Mouse (Mus musculus): ENCODE data around the gene Copb1. TPM values are rescaled to one million over a fixed set of nuclear protein-coding genes. Genes with fewer than 3 reads are reported as not detected.

The Copb1 gene
- polyA plus RNA-seq, 1 experiment from 2014 or later, result 49.5 TPM

DNA sequence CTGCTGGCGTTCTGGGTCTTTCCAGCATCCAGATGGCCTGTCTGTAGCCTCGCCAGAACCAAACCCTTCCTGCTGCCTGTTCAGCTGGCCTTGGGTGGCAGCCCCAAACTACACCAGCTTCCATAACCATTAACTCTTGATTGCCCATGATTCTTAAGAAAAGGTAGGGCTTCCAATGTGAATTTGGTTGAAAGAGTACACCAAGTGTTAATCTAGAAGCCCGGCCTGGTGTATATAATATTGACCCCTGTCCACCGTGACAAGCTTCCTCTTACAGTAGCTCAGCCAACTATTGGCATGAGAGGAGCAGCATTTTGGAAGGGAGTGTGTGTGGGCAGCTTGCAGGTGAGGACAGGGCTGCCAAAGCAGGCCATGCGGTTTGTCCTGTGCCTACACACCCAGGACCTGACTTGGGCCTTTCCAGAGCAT lies 35.6 kb upstream of the Copb1 start:
- Histone ChIP-seq H3K27me3 (ENCODE audit: control insufficient read depth, insufficient read depth, low read depth, low read length) (no peaks in the 10 kb centered on the region), H3K9me3 (replicated peaks; ENCODE audit: control insufficient read depth, low read length) (no peaks in the 10 kb centered on the region), H3K4me2 (ENCODE audit: low read depth, low read length) (no peak overlapping the region), H3K36me3 (ENCODE audit: control insufficient read depth, insufficient read depth) (no peaks in the 10 kb centered on the region), H3K27ac (ENCODE audit: low read length) (no peak overlapping the region), H3K4me1 (ENCODE audit: control insufficient read depth, low read depth, low read length) (peaks cover 7% of the 10 kb centered on the region), H3K9ac (ENCODE audit: low read depth, low read length) (no peak overlapping the region), H3K4me3 (ENCODE audit: low read depth, low read length) (no peak overlapping the region)
- 57% methylated on average over 5 of the region's 5 CpGs for WGBS (ENCODE audit: insufficient replicate concordance)
- ATAC-seq (ENCODE audit: low read depth), result no peak

GRCm38 (mm10) chr7:114284296-114284910 lies 29.9 kb upstream of the Copb1 start:
- Histone ChIP-seq H3K27me3 (ENCODE audit: control insufficient read depth, insufficient read depth, low read depth, low read length) (no peaks in the 10 kb centered on the region), H3K27ac (ENCODE audit: low read length) (no peak overlapping the region), H3K9ac (ENCODE audit: low read depth, low read length) (no peak overlapping the region), H3K4me2 (ENCODE audit: low read depth, low read length) (no peak overlapping the region), H3K4me1 (ENCODE audit: control insufficient read depth, low read depth, low read length) (no peaks in the 10 kb centered on the region), H3K9me3 (replicated peaks; ENCODE audit: control insufficient read depth, low read length) (no peaks in the 10 kb centered on the region), H3K36me3 (ENCODE audit: control insufficient read depth, insufficient read depth) (no peaks in the 10 kb centered on the region), H3K4me3 (ENCODE audit: low read depth, low read length) (no peak overlapping the region)
- no peak for ATAC-seq (ENCODE audit: low read depth)
- 85% methylated on average over 14 of the region's 14 CpGs for WGBS (ENCODE audit: insufficient replicate concordance)

GRCm38 (mm10) chr7:114283006-114283405 lies 28.5 kb upstream of the Copb1 start:
- no peaks in the 10 kb centered on the region for H3K9me3 ChIP-seq (replicated peaks; ENCODE audit: control insufficient read depth, low read length)
- H3K27ac ChIP-seq (ENCODE audit: low read length), result no peak overlapping the region
- H3K4me3 ChIP-seq (ENCODE audit: low read depth, low read length), result no peak overlapping the region
- WGBS (ENCODE audit: insufficient replicate concordance), result 69% methylated on average over 9 of the region's 9 CpGs
- H3K9ac ChIP-seq (ENCODE audit: low read depth, low read length), result no peak overlapping the region
- no peak overlapping the region for H3K4me2 ChIP-seq (ENCODE audit: low read depth, low read length)
- ATAC-seq (ENCODE audit: low read depth), result no peak
- no peaks in the 10 kb centered on the region for H3K4me1 ChIP-seq (ENCODE audit: control insufficient read depth, low read depth, low read length)
- H3K27me3 ChIP-seq (ENCODE audit: control insufficient read depth, insufficient read depth, low read depth, low read length), result no peaks in the 10 kb centered on the region
- H3K36me3 ChIP-seq (ENCODE audit: control insufficient read depth, insufficient read depth), result no peaks in the 10 kb centered on the region

GRCm38 (mm10) chr7:114281671-114282070 lies 27.2 kb upstream of the Copb1 start:
- Histone ChIP-seq H3K4me2 (ENCODE audit: low read depth, low read length) (no peak overlapping the region), H3K36me3 (ENCODE audit: control insufficient read depth, insufficient read depth) (no peaks in the 10 kb centered on the region), H3K4me3 (ENCODE audit: low read depth, low read length) (no peak overlapping the region), H3K4me1 (ENCODE audit: control insufficient read depth, low read depth, low read length) (peaks cover 3% of the 10 kb centered on the region), H3K27ac (ENCODE audit: low read length) (no peak overlapping the region), H3K9ac (ENCODE audit: low read depth, low read length) (no peak overlapping the region), H3K9me3 (replicated peaks; ENCODE audit: control insufficient read depth, low read length) (no peaks in the 10 kb centered on the region), H3K27me3 (ENCODE audit: control insufficient read depth, insufficient read depth, low read depth, low read length) (no peaks in the 10 kb centered on the region)
- ATAC-seq (ENCODE audit: low read depth), result peak; percentile 58; the same call in 1 of the 2 replicates
- 50% methylated on average over 3 of the region's 3 CpGs for WGBS (ENCODE audit: insufficient replicate concordance)

DNA sequence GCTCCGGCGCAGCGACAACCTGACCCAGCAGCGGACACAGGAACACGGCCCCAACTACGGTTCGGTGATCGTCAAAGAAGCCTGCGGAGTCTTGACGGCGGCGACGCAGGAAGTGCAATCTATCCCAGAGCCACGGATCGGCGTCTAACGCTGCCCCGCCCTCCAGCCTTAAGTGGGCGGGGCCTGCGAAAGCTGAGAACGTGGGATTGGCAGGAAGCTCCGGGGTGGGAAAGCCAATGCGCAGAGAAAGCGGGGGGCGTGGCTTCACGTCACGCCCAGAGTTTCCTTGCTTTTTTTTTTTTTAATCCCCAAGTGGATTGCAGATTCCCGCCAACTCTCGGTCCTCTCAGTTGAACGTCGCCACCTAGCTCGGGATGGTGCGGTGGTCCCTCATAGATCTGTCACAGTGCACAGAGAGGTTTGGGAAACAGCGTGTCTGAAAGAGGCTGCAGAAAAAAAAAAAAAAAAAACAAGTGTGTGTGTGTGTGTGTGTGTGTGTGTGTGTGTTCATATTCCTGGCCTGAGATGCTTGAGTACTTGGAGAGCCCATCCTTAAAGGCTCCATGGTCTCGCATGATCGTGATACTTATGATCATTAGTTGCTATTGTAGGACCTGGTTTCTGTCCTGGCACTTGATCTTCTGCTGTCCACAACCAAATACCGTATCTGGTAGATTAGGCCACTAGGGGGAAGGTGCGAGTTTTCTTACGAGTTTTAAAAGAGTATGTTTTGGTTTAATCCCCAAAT lies 21.7 kb upstream of the Copb1 start, which contains the start of gene Psma1:
Gene Psma1, minus strand, starts transcription at position 114 of the 748 bp plus-strand sequence.
- H3K27me3 ChIP-seq (ENCODE audit: control insufficient read depth, insufficient read depth, low read depth, low read length), result no peaks in the 10 kb centered on the region
- H3K36me3 ChIP-seq (ENCODE audit: control insufficient read depth, insufficient read depth), result peaks cover 18% of the 10 kb centered on the region
- H3K4me1 ChIP-seq (ENCODE audit: control insufficient read depth, low read depth, low read length), result peaks cover 13% of the 10 kb centered on the region
- H3K27ac ChIP-seq (ENCODE audit: low read length), result peak within 1 kb of the TSS; percentile 78
- 0% methylated on average over 39 of the region's 39 CpGs for WGBS (ENCODE audit: insufficient replicate concordance)
- H3K9me3 ChIP-seq (replicated peaks; ENCODE audit: control insufficient read depth, low read length), result no peaks in the 10 kb centered on the region
- H3K4me3 ChIP-seq (ENCODE audit: low read depth, low read length), result peak within 1 kb of the TSS; percentile 98
- H3K4me2 ChIP-seq (ENCODE audit: low read depth, low read length), result peak within 1 kb of the TSS; percentile 82
- peak within 1 kb of the TSS; percentile 92 for H3K9ac ChIP-seq (ENCODE audit: low read depth, low read length)
- ATAC-seq (ENCODE audit: low read depth), result peak; percentile 92

DNA sequence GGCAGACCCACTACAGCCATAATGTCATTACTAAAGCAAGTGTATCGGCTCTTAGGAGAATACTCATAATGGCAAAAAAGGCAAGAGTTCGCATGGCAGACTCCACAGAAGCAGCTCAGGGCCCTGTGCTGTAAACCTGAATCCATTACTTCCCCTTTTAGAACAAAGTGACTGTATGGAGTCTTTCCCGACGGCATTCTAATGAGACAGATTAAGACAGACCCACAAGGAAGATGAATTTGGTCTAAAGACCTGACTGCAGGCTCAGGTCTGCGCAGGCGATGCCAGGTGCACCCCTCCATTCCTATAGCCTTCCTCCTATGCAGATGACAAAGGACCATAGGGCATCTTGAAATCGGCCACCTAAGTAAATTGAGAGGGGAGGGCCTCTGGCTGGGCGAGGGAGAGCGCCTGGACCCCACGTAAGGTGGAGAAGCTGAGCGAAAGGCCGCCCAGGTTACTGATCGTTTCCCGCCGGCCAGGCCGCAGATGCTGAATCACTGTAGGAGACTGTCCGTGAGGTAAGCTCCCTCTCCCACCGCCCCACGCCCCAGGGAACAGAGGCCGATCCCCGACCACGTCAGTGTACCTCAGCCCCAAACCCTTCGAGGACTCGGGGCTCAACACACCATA lies 21.0 kb upstream of the Copb1 start:
- H3K27me3 ChIP-seq (ENCODE audit: control insufficient read depth, insufficient read depth, low read depth, low read length), result no peaks in the 10 kb centered on the region
- H3K9ac ChIP-seq (ENCODE audit: low read depth, low read length), result peak overlapping the region; percentile 92
- H3K36me3 ChIP-seq (ENCODE audit: control insufficient read depth, insufficient read depth), result peaks cover 20% of the 10 kb centered on the region
- no peaks in the 10 kb centered on the region for H3K9me3 ChIP-seq (replicated peaks; ENCODE audit: control insufficient read depth, low read length)
- peak; percentile 84 for ATAC-seq (ENCODE audit: low read depth)
- WGBS (ENCODE audit: insufficient replicate concordance), result under 1% methylated on average over 24 of the region's 24 CpGs
- peak overlapping the region; percentile 98 for H3K4me3 ChIP-seq (ENCODE audit: low read depth, low read length)
- peak overlapping the region; percentile 78 for H3K27ac ChIP-seq (ENCODE audit: low read length)
- H3K4me1 ChIP-seq (ENCODE audit: control insufficient read depth, low read depth, low read length), result peaks cover 13% of the 10 kb centered on the region
- H3K4me2 ChIP-seq (ENCODE audit: low read depth, low read length), result peak overlapping the region; percentile 78

- Histone ChIP-seq H3K4me3 (ENCODE audit: low read depth, low read length) (no peak overlapping the region), H3K9me3 (replicated peaks; ENCODE audit: control insufficient read depth, low read length) (no peaks in the 10 kb centered on the region), H3K27ac (ENCODE audit: low read length) (no peak overlapping the region), H3K4me1 (ENCODE audit: control insufficient read depth, low read depth, low read length) (no peaks in the 10 kb centered on the region), H3K4me2 (ENCODE audit: low read depth, low read length) (no peak overlapping the region), H3K27me3 (ENCODE audit: control insufficient read depth, insufficient read depth, low read depth, low read length) (no peaks in the 10 kb centered on the region), H3K36me3 (ENCODE audit: control insufficient read depth, insufficient read depth) (peaks cover 63% of the 10 kb centered on the region), H3K9ac (ENCODE audit: low read depth, low read length) (no peak overlapping the region)
- no peak for ATAC-seq (ENCODE audit: low read depth)
- WGBS (ENCODE audit: insufficient replicate concordance), result 88% methylated on average over 5 of the region's 5 CpGs
These were observed 13.9 kb upstream of the Copb1 start for GRCm38 (mm10) chr7:114268446-114268845.

DNA sequence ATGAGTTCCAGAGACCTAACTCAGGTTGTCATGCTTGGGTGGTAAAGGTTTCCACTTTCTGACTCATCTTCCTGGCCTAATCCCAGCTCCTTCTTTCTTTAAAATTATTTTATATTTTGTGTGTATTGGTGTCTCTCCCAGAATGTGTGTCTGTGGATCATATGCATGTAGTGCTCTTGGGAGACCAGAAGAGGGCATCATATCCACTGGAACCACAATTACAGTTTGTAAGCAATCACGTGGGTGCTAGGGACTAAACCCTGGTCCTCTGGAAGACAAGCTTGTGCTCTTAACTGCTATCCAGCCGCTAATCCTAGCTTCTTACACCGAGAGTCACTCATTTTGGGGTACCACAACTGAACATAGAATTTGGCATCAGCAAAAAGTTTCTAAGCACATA lies 2.8 kb downstream of the Copb1 start:
- H3K4me2 ChIP-seq (ENCODE audit: low read depth, low read length), result no peak overlapping the region
- no peaks in the 10 kb centered on the region for H3K27me3 ChIP-seq (ENCODE audit: control insufficient read depth, insufficient read depth, low read depth, low read length)
- 84% methylated on average over 3 of the region's 3 CpGs for WGBS (ENCODE audit: insufficient replicate concordance)
- ATAC-seq (ENCODE audit: low read depth), result no peak
- H3K36me3 ChIP-seq (ENCODE audit: control insufficient read depth, insufficient read depth), result peaks cover 12% of the 10 kb centered on the region
- no peak overlapping the region for H3K9ac ChIP-seq (ENCODE audit: low read depth, low read length)
- no peaks in the 10 kb centered on the region for H3K9me3 ChIP-seq (replicated peaks; ENCODE audit: control insufficient read depth, low read length)
- H3K27ac ChIP-seq (ENCODE audit: low read length), result no peak overlapping the region
- H3K4me3 ChIP-seq (ENCODE audit: low read depth, low read length), result no peak overlapping the region
- peaks cover 3% of the 10 kb centered on the region for H3K4me1 ChIP-seq (ENCODE audit: control insufficient read depth, low read depth, low read length)

GRCm38 (mm10) chr7:114233980-114234379 lies 20.5 kb downstream of the Copb1 start:
- no peaks in the 10 kb centered on the region for H3K27me3 ChIP-seq (ENCODE audit: control insufficient read depth, insufficient read depth, low read depth, low read length)
- H3K36me3 ChIP-seq (ENCODE audit: control insufficient read depth, insufficient read depth), result peaks cover 24% of the 10 kb centered on the region
- no peaks in the 10 kb centered on the region for H3K9me3 ChIP-seq (replicated peaks; ENCODE audit: control insufficient read depth, low read length)
- H3K9ac ChIP-seq (ENCODE audit: low read depth, low read length), result no peak overlapping the region
- H3K4me1 ChIP-seq (ENCODE audit: control insufficient read depth, low read depth, low read length), result no peaks in the 10 kb centered on the region
- no peak overlapping the region for H3K27ac ChIP-seq (ENCODE audit: low read length)
- ATAC-seq (ENCODE audit: low read depth), result no peak
- 78% methylated on average over 7 of the region's 7 CpGs for WGBS (ENCODE audit: insufficient replicate concordance)
- H3K4me3 ChIP-seq (ENCODE audit: low read depth, low read length), result no peak overlapping the region
- no peak overlapping the region for H3K4me2 ChIP-seq (ENCODE audit: low read depth, low read length)
